Mouse (Mus musculus) E14TG2a.4 (cell line): ENCODE results near the gene Btg1.

Source experiments
- CTCF ChIP-seq: conservative IDR thresholded peaks from 2 replicates; pipeline ENCODE4 v1.5.1; 2014; ENCODE audit warnings: low read length
- NANOG ChIP-seq: IDR thresholded peaks from 2 replicates; pipeline ENCODE4 v1.6.1; 2014; ENCODE audit warnings: borderline replicate concordance, low read length, mixed read lengths
- POU5F1 ChIP-seq: IDR thresholded peaks from 2 replicates; pipeline ENCODE4 v1.6.1; 2014; ENCODE audit warnings: low read length, borderline replicate concordance

GRCm38 (mm10) chr10:96653030-96653429, 36.2 kb downstream of the Btg1 start:
- TF ChIP-seq CTCF, result no peak
- TF ChIP-seq POU5F1, result no peak
- no peak for TF ChIP-seq NANOG
